Mouse (Mus musculus): ENCODE measurements around the gene Npy4r. TPM values are rescaled to one million over a fixed set of nuclear protein-coding genes. Genes with fewer than 3 reads are reported as not detected.

Npy4r gene
- polyA plus RNA-seq, 1 experiment from 2014 or later = not detected

GRCm38 (mm10) chr14:34121691-34122090 is 30.6 kb downstream of the Npy4r start:
- Histone ChIP-seq H3K4me3 (ENCODE audit: low read depth, low read length) (no peak overlapping the region), H3K4me2 (ENCODE audit: low read depth, low read length) (no peak overlapping the region), H3K27me3 (ENCODE audit: insufficient read depth, low read length) (no peaks in the 10 kb centered on the region), H3K4me1 (ENCODE audit: insufficient read depth) (no peaks in the 10 kb centered on the region), H3K36me3 (replicated peaks; ENCODE audit: insufficient read depth, low read length) (no peaks in the 10 kb centered on the region), H3K9me3 (ENCODE audit: low read length) (no peaks in the 10 kb centered on the region), H3K9ac (replicated peaks) (no peak overlapping the region), H3K27ac (ENCODE audit: low read depth) (no peak overlapping the region)
- no peak for DNase-seq
- WGBS (ENCODE audit: insufficient replicate concordance) = 76% methylated on average over 4 of the region's 4 CpGs
- no peak for TF ChIP-seq CTCF (IDR thresholded peaks at IDR 0.05; ENCODE audit: low read depth)
- no peak for TF ChIP-seq EP300 (IDR thresholded peaks at IDR 0.05; ENCODE audit: low read depth)
- ATAC-seq = no peak

- no peak overlapping the region for H3K27ac ChIP-seq (ENCODE audit: low read depth)
- no peak overlapping the region for H3K4me3 ChIP-seq (ENCODE audit: low read depth, low read length)
- H3K4me1 ChIP-seq (ENCODE audit: insufficient read depth) = no peaks in the 10 kb centered on the region
- no peak for ATAC-seq
- H3K9me3 ChIP-seq (ENCODE audit: low read length) = no peaks in the 10 kb centered on the region
- no peak for DNase-seq
- H3K9ac ChIP-seq (replicated peaks) = no peak overlapping the region
- no peaks in the 10 kb centered on the region for H3K36me3 ChIP-seq (replicated peaks; ENCODE audit: insufficient read depth, low read length)
- TF ChIP-seq CTCF (IDR thresholded peaks at IDR 0.05; ENCODE audit: low read depth) (no peak), EP300 (IDR thresholded peaks at IDR 0.05; ENCODE audit: low read depth) (no peak)
- H3K4me2 ChIP-seq (ENCODE audit: low read depth, low read length) = no peak overlapping the region
- 90% methylated on average over 3 of the region's 3 CpGs for WGBS (ENCODE audit: insufficient replicate concordance)
- H3K27me3 ChIP-seq (ENCODE audit: insufficient read depth, low read length) = no peaks in the 10 kb centered on the region
These were observed 31.4 kb downstream of the Npy4r start for GRCm38 (mm10) chr14:34120923-34121351.

GRCm38 (mm10) chr14:34120016-34120910 is 32.0 kb downstream of the Npy4r start:
- Histone ChIP-seq H3K27ac (ENCODE audit: low read depth) (no peak overlapping the region), H3K9me3 (ENCODE audit: low read length) (no peaks in the 10 kb centered on the region), H3K4me2 (ENCODE audit: low read depth, low read length) (no peak overlapping the region), H3K4me3 (ENCODE audit: low read depth, low read length) (no peak overlapping the region), H3K4me1 (ENCODE audit: insufficient read depth) (no peaks in the 10 kb centered on the region), H3K36me3 (replicated peaks; ENCODE audit: insufficient read depth, low read length) (no peaks in the 10 kb centered on the region), H3K27me3 (ENCODE audit: insufficient read depth, low read length) (no peaks in the 10 kb centered on the region), H3K9ac (replicated peaks) (no peak overlapping the region)
- ATAC-seq = no peak
- no peak for TF ChIP-seq EP300 (IDR thresholded peaks at IDR 0.05; ENCODE audit: low read depth)
- no peak for TF ChIP-seq CTCF (IDR thresholded peaks at IDR 0.05; ENCODE audit: low read depth)
- WGBS (ENCODE audit: insufficient replicate concordance) = 68% methylated on average over 12 of the region's 12 CpGs
- no peak for DNase-seq

- DNase-seq (no peak), ATAC-seq (no peak)
- Histone ChIP-seq H3K9me3 (ENCODE audit: low read length) (no peaks in the 10 kb centered on the region), H3K4me1 (ENCODE audit: insufficient read depth) (no peaks in the 10 kb centered on the region), H3K4me2 (ENCODE audit: low read depth, low read length) (no peak overlapping the region), H3K36me3 (replicated peaks; ENCODE audit: insufficient read depth, low read length) (no peaks in the 10 kb centered on the region), H3K4me3 (ENCODE audit: low read depth, low read length) (no peak overlapping the region), H3K27me3 (ENCODE audit: insufficient read depth, low read length) (no peaks in the 10 kb centered on the region), H3K27ac (ENCODE audit: low read depth) (no peak overlapping the region), H3K9ac (replicated peaks) (no peak overlapping the region)
- TF ChIP-seq CTCF (IDR thresholded peaks at IDR 0.05; ENCODE audit: low read depth) (no peak), EP300 (IDR thresholded peaks at IDR 0.05; ENCODE audit: low read depth) (no peak)
- 63% methylated on average over 7 of the region's 7 CpGs for WGBS (ENCODE audit: insufficient replicate concordance)
These were observed 33.1 kb downstream of the Npy4r start for GRCm38 (mm10) chr14:34119046-34119723.

GRCm38 (mm10) chr14:34114311-34114710 is 38.0 kb downstream of the Npy4r start:
- ATAC-seq (no peak), DNase-seq (no peak)
- Histone ChIP-seq H3K4me1 (ENCODE audit: insufficient read depth) (no peaks in the 10 kb centered on the region), H3K4me3 (ENCODE audit: low read depth, low read length) (no peak overlapping the region), H3K27me3 (ENCODE audit: insufficient read depth, low read length) (no peaks in the 10 kb centered on the region), H3K36me3 (replicated peaks; ENCODE audit: insufficient read depth, low read length) (no peaks in the 10 kb centered on the region), H3K27ac (ENCODE audit: low read depth) (no peak overlapping the region), H3K4me2 (ENCODE audit: low read depth, low read length) (no peak overlapping the region), H3K9ac (replicated peaks) (no peak overlapping the region), H3K9me3 (ENCODE audit: low read length) (no peaks in the 10 kb centered on the region)
- no peak for TF ChIP-seq CTCF (IDR thresholded peaks at IDR 0.05; ENCODE audit: low read depth)
- no peak for TF ChIP-seq EP300 (IDR thresholded peaks at IDR 0.05; ENCODE audit: low read depth)
- 81% methylated on average over 4 of the region's 4 CpGs for WGBS (ENCODE audit: insufficient replicate concordance)

GRCm38 (mm10) chr14:34107594-34107993 is 44.7 kb downstream of the Npy4r start:
- Histone ChIP-seq H3K27me3 (ENCODE audit: insufficient read depth, low read length) (no peaks in the 10 kb centered on the region), H3K4me1 (ENCODE audit: insufficient read depth) (no peaks in the 10 kb centered on the region), H3K27ac (ENCODE audit: low read depth) (no peak overlapping the region), H3K4me2 (ENCODE audit: low read depth, low read length) (no peak overlapping the region), H3K9ac (replicated peaks) (no peak overlapping the region), H3K4me3 (ENCODE audit: low read depth, low read length) (no peak overlapping the region), H3K36me3 (replicated peaks; ENCODE audit: insufficient read depth, low read length) (no peaks in the 10 kb centered on the region), H3K9me3 (ENCODE audit: low read length) (no peaks in the 10 kb centered on the region)
- TF ChIP-seq CTCF (IDR thresholded peaks at IDR 0.05; ENCODE audit: low read depth) = no peak
- no peak for TF ChIP-seq EP300 (IDR thresholded peaks at IDR 0.05; ENCODE audit: low read depth)
- ATAC-seq (no peak), DNase-seq (no peak)
- WGBS (ENCODE audit: insufficient replicate concordance) = 26% methylated on average over 4 of the region's 4 CpGs
